Mouse (Mus musculus) heart, postnatal 0 days (tissue): ENCODE measurements around the gene Tmem176b. TPM values are rescaled to one million over a fixed set of nuclear protein-coding genes. Genes with fewer than 3 reads are reported as not detected.
A peak's percentile ranks its signal among the peaks of the same experiment; 100 is the strongest.

Source experiments
- ATAC-seq: fragments of 200-750 bp; cut with Nextera tagmentation; 2 replicates; pipeline ENCODE4 v1.8.0; 2017; ENCODE audit warnings: low read depth, moderate number of reproducible peaks, moderate library complexity; ENCODE audit not compliant: insufficient read depth
- DNase-seq: peaks from one replicate; pipeline ENCODE4 v3.0.0-alpha.2; 2016; ENCODE audit warnings: low spot score
- H3K27ac ChIP-seq: fragments of 300-500 bp; sonication (generic); 2 replicates; pipeline ENCODE4 v1.5.1; 2014; ENCODE audit warnings: low read depth, mild to moderate bottlenecking
- H3K27me3 ChIP-seq: fragments of 300-500 bp; sonication (generic); 2 replicates; pipeline ENCODE4 v1.6.1; 2014; ENCODE audit warnings: low read length, mixed read lengths; ENCODE audit not compliant: control insufficient read depth, insufficient read depth
- H3K36me3 ChIP-seq: fragments of 300-500 bp; sonication (generic); replicated peaks from 2 replicates; pipeline ENCODE4 v1.6.1; 2014; ENCODE audit warnings: low read length, mixed read lengths; ENCODE audit not compliant: control insufficient read depth, insufficient read depth
- H3K4me1 ChIP-seq: fragments of 300-500 bp; sonication (generic); 2 replicates; pipeline ENCODE4 v1.6.1; 2014; ENCODE audit warnings: antibody characterized with exemption; ENCODE audit not compliant: control insufficient read depth, insufficient read depth
- H3K4me2 ChIP-seq: fragments of 300-500 bp; sonication (generic); 2 replicates; pipeline ENCODE4 v1.6.1; 2014; ENCODE audit warnings: low read depth, mild to moderate bottlenecking, low read length, moderate library complexity
- H3K4me3 ChIP-seq: fragments of 300-500 bp; sonication (generic); 2 replicates; pipeline ENCODE4 v1.5.1; 2014; ENCODE audit warnings: low read depth, low read length
- H3K9ac ChIP-seq: fragments of 300-500 bp; sonication (generic); replicated peaks from 2 replicates; pipeline ENCODE4 v1.6.1; 2014; ENCODE audit warnings: low read depth, low read length, mixed read lengths
- H3K9me3 ChIP-seq: fragments of 300-500 bp; sonication (generic); replicated peaks from 2 replicates; pipeline ENCODE4 v1.6.1; 2016; ENCODE audit warnings: low read length; ENCODE audit not compliant: control insufficient read depth
- CTCF ChIP-seq: IDR thresholded peaks from 2 replicates; pipeline ENCODE4 v1.5.1; 2016; ENCODE audit warnings: antibody characterized with exemption, control low read depth, low read depth
- EP300 ChIP-seq: IDR thresholded peaks from 2 replicates; pipeline ENCODE4 v1.6.1; 2016; ENCODE audit warnings: antibody characterized with exemption, low read depth
- WGBS: fragments of 180-500 bp; shearing (Covaris S2); extraction: QIAGEN DNeasy Blood & Tissue Kit; methylation state at CpG from one replicate; pipeline ENCODE4 v1.1.7; 2014; 5-methylcytosine and 5-hydroxymethylcytosine counted together
- polyA plus RNA-seq: library from polyadenylated mRNA; unstranded; fragments of >200 nt; fragmentation: Nextera tagmentation; extraction: Ambion mirVana; gene quantifications from 2 replicates; pipeline ENCODE4 v1.2.1, GENCODE M21; 2015
- total RNA-seq: library from RNA; depleted of rRNA; stranded (reverse); fragments of >200 nt; gene quantifications from 2 replicates; pipeline ENCODE4 v1.2.3, GENCODE M21; 2014; ENCODE audit warnings: low replicate concordance

Gene Tmem176b
- total and polyA plus RNA-seq, 2 experiments from 2014 or later, result 93.9 to 168 TPM

DNA sequence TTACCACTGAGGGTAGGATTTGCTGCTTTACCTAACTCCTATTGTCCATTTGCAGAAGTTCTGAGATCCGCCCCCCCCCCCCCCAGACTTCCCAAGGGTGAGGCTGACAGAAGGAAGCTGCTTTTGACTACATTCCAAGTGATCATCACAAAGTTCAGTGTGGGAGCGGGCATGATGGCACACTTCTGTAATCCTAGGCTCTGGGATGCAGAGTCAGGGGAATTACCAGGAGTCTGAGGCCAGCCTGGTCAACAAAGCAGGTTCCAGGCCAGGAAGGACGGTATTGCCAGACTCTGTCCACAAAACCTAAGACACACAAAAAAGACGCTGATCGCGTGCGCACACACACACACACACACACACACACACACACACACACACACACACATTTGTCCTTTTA is 22.2 kb upstream of the Tmem176b start:
- 0 out of 2 replicates have a peak, but pooled peaks cover 5% of the 10 kb centered on the region for H3K4me1 ChIP-seq
- ATAC-seq, result no peak
- H3K27ac ChIP-seq, result no peak overlapping the region
- DNase-seq, result no peak
- no peaks in the 10 kb centered on the region for H3K36me3 ChIP-seq
- H3K9ac ChIP-seq, result no peak overlapping the region
- H3K4me2 ChIP-seq, result no peak overlapping the region
- no peak overlapping the region for H3K4me3 ChIP-seq
- TF ChIP-seq EP300 (no peak), CTCF (no peak)
- 78% methylated on average over 7 of the region's 7 CpGs for WGBS
- H3K9me3 ChIP-seq, result no peaks in the 10 kb centered on the region
- H3K27me3 ChIP-seq, result no peaks in the 10 kb centered on the region

DNA sequence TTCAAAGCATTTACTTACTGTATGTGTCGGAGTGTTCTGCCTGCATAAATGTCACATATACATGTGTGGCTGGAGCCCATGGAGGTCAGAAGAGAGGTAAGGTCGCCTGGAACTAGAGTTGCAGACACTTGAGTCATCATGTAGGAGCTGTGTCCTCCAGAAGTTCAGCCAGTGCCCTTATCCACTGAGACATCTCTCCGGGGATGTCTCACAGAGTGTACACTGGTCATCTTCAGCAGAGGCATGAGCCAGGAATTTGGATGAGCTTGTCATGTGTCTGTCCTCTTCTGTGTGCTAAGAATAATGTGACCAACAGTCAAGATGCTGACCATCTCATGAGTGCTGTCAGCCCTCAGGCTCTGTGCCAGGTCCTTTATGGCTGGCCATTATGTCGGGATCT is 21.5 kb upstream of the Tmem176b start:
- no peaks in the 10 kb centered on the region for H3K36me3 ChIP-seq
- H3K9me3 ChIP-seq, result no peaks in the 10 kb centered on the region
- no peak overlapping the region for H3K4me3 ChIP-seq
- H3K27ac ChIP-seq, result no peak overlapping the region
- H3K9ac ChIP-seq, result no peak overlapping the region
- H3K4me2 ChIP-seq, result no peak overlapping the region
- no peak for TF ChIP-seq EP300
- ATAC-seq (no peak), DNase-seq (no peak)
- H3K27me3 ChIP-seq, result no peaks in the 10 kb centered on the region
- 65% methylated on average over 4 of the region's 4 CpGs for WGBS
- H3K4me1 ChIP-seq, result 0 out of 2 replicates have a peak, but pooled peaks cover 5% of the 10 kb centered on the region

DNA sequence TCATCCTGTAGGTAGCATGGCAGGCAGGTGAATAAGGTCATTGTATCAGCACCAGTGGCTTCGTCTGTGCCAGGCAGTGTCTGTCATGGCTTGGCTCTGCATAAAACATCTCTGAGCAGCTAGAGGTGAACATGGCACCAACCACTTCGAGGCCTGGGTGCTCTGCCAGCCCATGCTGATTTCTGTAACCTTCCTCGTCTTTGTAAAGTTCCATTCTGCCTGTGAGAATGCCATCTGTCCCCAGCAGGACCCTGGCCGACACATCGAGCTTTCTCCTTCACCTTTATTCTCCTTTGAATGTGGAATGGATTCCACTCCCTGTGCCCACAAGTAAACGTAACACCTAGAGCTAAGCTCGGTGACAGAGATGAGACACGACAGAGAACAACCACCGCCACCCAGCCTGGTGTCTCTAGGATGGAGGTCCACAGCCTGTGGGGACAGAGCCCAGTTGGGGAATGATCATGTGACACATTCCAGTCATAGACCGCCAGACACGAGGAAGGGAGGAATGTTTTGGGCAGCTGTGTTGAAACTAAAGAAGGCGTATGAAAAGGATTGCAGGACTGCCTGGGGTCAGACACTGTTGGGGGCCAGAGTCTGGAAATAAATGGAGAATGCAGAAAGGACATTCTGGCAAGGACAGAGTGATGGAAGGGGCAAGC is 20.5 kb upstream of the Tmem176b start:
- Histone ChIP-seq H3K9ac (no peak overlapping the region), H3K4me2 (no peak overlapping the region), H3K36me3 (no peaks in the 10 kb centered on the region), H3K9me3 (no peaks in the 10 kb centered on the region), H3K4me1 (0 out of 2 replicates have a peak, but pooled peaks cover 5% of the 10 kb centered on the region), H3K27ac (no peak overlapping the region), H3K4me3 (no peak overlapping the region), H3K27me3 (no peaks in the 10 kb centered on the region)
- TF ChIP-seq EP300 (no peak), CTCF (no peak)
- ATAC-seq (peak; percentile 61), DNase-seq (no peak)
- 54% methylated on average over 12 of the region's 12 CpGs for WGBS

DNA sequence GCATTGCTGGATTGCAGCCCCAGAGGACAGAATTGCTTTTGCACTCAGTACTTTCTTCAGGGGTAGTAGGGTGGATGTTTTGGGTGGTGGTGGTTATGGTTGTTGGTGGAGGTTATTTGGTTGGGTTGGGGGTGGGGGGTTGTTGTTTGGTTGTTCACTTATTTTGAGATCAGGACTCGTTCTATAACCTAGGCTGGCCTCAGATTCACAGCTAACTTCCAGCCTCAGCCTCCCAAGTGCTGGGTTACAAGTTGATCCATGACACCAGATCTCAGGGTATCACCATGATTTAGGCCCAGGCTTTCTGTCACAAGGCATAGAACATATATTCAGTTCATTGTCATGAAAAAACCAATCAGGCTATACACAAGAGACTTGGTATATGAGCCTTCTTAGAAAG is 19.6 kb upstream of the Tmem176b start:
- WGBS, result 92% methylated on average over 1 of the region's 1 CpGs
- no peak for ATAC-seq
- H3K9me3 ChIP-seq, result no peaks in the 10 kb centered on the region
- DNase-seq, result no peak
- TF ChIP-seq EP300 (no peak), CTCF (no peak)
- H3K27me3 ChIP-seq, result no peaks in the 10 kb centered on the region
- H3K4me1 ChIP-seq, result 0 out of 2 replicates have a peak, but pooled peaks cover 5% of the 10 kb centered on the region
- no peaks in the 10 kb centered on the region for H3K36me3 ChIP-seq
- no peak overlapping the region for H3K4me3 ChIP-seq
- no peak overlapping the region for H3K9ac ChIP-seq
- H3K4me2 ChIP-seq, result no peak overlapping the region
- H3K27ac ChIP-seq, result no peak overlapping the region

DNA sequence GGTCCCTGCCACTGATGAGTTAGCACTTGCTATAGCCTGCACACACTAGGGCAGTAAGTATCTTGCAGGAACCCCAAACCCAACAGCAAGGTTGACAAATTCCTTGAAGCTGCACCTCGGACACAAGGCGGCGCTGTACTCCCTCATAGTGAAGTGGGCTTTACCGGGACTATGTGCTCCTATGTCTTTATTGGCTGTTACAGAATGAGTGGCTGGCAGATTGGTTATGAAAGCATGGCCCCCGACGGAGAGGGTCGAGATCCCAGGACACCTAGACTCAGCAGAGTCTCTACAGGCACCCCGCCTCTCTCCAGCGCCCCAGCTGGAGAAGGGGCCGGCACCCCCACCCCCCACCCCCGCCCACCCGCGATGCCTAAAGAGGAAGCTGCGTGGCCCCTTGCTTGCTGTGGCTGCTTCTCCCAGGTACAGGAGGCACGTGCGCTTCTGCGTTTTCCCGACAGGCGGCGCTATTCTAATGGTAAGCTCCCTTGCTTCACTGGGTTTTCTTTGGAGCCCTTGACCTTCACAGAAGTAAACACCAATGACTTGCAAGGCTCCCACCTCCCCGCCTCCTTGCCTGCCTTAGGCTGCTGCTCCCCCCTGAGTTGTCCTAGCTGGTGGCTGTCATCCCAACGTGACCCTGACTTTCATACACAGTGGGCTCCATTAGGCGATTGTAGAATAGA is 19.0 kb upstream of the Tmem176b start:
- Histone ChIP-seq H3K4me3 (peak overlapping the region; percentile 24; the same call in 1 of the 2 replicates), H3K36me3 (no peaks in the 10 kb centered on the region), H3K27me3 (no peaks in the 10 kb centered on the region), H3K9me3 (no peaks in the 10 kb centered on the region), H3K4me1 (0 out of 2 replicates have a peak, but pooled peaks cover 5% of the 10 kb centered on the region), H3K4me2 (peak overlapping the region; percentile 60), H3K27ac (no peak overlapping the region), H3K9ac (no peak overlapping the region)
- DNase-seq (peak; percentile 59), ATAC-seq (peak; percentile 54; the same call in 1 of the 2 replicates)
- 14% methylated on average over 23 of the region's 23 CpGs for WGBS
- TF ChIP-seq CTCF (peak; percentile 75), EP300 (no peak)
